Mouse (Mus musculus) lung, adult 2 months (tissue): ENCODE results near the gene Slc35d3. TPM values are rescaled to one million over a fixed set of nuclear protein-coding genes. Genes with fewer than 3 reads are reported as not detected.

Source experiments
- DNase-seq: peaks from one replicate; pipeline ENCODE4 v3.0.0; 2022
- H3K4me1 ChIP-seq: fragments of 200-500 bp; 2 replicates; pipeline ENCODE4 v1.6.1; 2011; ENCODE audit warnings: low read length; ENCODE audit not compliant: control insufficient read depth, insufficient read depth
- H3K4me3 ChIP-seq: fragments of 200-500 bp; replicated peaks from 2 replicates; pipeline ENCODE3; 2011; ENCODE audit warnings: low read depth, mild to moderate bottlenecking, control low read depth, low read length; ENCODE audit errors: extremely low read depth
- CTCF ChIP-seq: fragments of 200-500 bp; IDR thresholded peaks from 2 replicates; pipeline ENCODE4 v1.5.1; 2011; ENCODE audit warnings: mild to moderate bottlenecking, low read length, control low read depth; ENCODE audit not compliant: insufficient read depth
- POLR2A ChIP-seq: fragments of 200-500 bp; IDR thresholded peaks from 2 replicates; pipeline ENCODE4 v1.6.1; 2011; ENCODE audit warnings: low read depth, mild to moderate bottlenecking, control low read depth, low read length, borderline replicate concordance; ENCODE audit errors: extremely low read depth
- WGBS: fragments of 180-500 bp; shearing (Covaris S2); methylation state at CpG from one replicate; pipeline ENCODE4 v1.1.7; 2018; 5-methylcytosine and 5-hydroxymethylcytosine counted together
- polyA plus RNA-seq: library from polyadenylated mRNA; depleted of rRNA; stranded (reverse); fragments of >200 nt; gene quantifications from 2 replicates; pipeline ENCODE4 v1.2.3, GENCODE M21; 2012

Gene Slc35d3
- polyA plus RNA-seq, 1 experiment, result 0.95 TPM

DNA sequence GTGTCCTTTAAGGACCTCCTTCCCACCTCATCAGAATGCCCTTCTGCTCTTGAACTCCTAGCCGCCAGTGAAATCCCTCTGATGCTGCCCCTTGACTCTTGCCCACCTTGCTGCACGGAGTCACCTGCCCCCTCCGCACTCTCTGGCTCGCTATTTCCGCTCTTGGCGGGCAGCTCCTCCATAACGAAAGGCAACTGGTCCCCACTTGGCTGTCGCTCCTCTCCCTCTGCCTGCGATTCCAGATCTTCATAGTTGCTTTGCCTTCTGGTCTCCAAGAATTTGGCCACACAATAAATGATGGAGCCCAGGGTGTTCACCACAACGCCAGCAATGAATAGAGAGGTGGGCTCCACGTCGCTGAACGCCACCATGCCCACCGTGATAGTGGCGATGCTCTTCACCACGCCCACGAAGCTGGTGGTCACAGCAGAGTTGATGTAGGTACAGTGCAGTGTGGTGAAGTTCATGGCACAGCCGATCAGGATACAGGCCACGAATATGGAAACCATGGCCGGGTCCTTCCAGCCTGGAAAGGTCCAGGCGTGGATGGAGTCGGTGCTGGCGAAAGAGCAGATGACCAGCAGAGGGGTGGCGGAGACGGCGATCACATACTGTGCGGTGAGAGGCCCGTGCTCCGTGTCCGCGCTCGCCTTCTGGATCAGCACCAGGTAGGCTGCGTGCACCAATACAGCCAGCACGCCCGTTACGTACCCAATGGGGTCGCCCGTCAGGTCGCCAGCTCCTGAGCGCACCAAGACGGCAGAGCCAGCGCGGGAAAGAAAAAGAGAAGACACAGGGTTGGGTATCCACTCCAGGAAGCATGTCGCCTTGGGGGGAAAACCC lies 2.1 kb downstream of the Slc35d3 start:
- no peak for TF ChIP-seq POLR2A
- no peak for TF ChIP-seq CTCF
- peaks cover 14% of the 10 kb centered on the region for H3K4me1 ChIP-seq
- H3K4me3 ChIP-seq, result no peak overlapping the region
- WGBS, result 16% methylated on average over 44 of the region's 44 CpGs
- DNase-seq, result no peak

DNA sequence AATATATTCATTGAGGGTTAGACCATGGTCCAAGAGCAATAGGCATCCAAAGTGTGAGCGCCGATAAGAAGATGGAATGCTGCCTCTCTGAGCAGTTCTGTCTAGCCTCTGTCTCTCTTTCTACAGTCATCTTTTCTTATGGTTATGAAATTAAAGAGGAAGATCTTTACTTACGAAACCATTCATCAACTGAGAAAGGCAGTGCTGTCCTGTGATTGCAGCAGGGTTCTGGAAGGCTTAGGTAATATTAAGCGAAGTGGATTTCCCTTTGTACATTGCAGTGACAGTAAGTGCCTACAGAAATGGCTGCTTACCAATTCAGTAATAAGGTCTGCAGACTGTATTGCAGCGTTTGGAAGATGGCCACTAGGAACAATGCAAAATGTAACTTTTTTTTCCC lies 11.4 kb downstream of the Slc35d3 start:
- H3K4me3 ChIP-seq, result no peak overlapping the region
- no peaks in the 10 kb centered on the region for H3K4me1 ChIP-seq
- DNase-seq, result no peak
- 83% methylated on average over 5 of the region's 5 CpGs for WGBS
- TF ChIP-seq CTCF, result no peak
- no peak for TF ChIP-seq POLR2A

GRCm38 (mm10) chr10:19835887-19836710 lies 15.2 kb downstream of the Slc35d3 start:
- no peaks in the 10 kb centered on the region for H3K4me1 ChIP-seq
- DNase-seq, result no peak
- WGBS, result 83% methylated on average over 8 of the region's 8 CpGs
- no peak overlapping the region for H3K4me3 ChIP-seq
- TF ChIP-seq CTCF (no peak), POLR2A (no peak)

DNA sequence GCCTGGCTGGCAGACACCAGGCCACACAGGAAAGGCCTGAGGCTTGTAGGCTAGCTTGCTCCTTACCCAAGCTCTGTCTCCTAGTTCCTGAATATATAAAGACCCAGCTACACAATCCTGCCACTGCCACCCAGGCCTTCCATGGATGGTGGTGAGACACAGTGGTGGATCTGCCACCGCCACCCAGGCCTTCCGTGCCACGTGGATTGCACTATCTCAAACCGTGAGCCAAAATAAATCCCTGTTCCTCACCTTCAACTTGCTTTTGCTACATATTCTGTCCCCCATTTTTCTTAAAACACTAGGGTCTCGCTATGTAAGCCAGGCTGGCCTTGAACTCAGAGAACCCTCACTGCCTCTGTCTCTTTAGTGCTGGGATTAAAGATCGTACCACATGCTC lies 17.0 kb downstream of the Slc35d3 start:
- WGBS, result 95% methylated on average over 6 of the region's 6 CpGs
- DNase-seq, result no peak
- TF ChIP-seq CTCF (no peak), POLR2A (no peak)
- Histone ChIP-seq H3K4me1 (no peaks in the 10 kb centered on the region), H3K4me3 (no peak overlapping the region)

- Histone ChIP-seq H3K4me3 (no peak overlapping the region), H3K4me1 (no peaks in the 10 kb centered on the region)
- WGBS, result 68% methylated on average over 5 of the region's 5 CpGs
- TF ChIP-seq CTCF, result no peak
- no peak for TF ChIP-seq POLR2A
- no peak for DNase-seq
These were observed 20.0 kb downstream of the Slc35d3 start for GRCm38 (mm10) chr10:19831072-19831849.

DNA sequence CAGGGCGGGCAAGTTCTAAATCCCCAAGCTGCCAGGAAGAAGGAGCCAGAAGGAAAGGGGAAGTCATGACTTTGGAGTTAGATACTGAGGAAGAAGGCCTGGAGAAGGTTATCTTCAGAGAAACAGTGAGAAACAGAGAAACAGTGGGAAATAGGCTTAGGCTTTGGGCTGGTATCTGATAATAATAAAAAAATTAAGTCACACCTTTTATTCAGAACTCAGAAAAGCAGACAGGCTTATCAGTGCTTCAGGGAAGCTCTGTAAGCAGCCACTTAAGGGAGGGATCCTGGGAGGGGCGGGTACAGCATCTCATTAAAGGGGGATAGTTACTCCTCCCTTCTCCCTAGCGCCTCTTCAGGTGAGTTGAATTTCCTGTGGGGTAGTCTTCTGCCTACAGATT lies 30.3 kb downstream of the Slc35d3 start:
- 64% methylated on average over 3 of the region's 3 CpGs for WGBS
- no peak overlapping the region for H3K4me3 ChIP-seq
- DNase-seq, result no peak
- H3K4me1 ChIP-seq, result no peaks in the 10 kb centered on the region
- no peak for TF ChIP-seq CTCF
- no peak for TF ChIP-seq POLR2A

DNA sequence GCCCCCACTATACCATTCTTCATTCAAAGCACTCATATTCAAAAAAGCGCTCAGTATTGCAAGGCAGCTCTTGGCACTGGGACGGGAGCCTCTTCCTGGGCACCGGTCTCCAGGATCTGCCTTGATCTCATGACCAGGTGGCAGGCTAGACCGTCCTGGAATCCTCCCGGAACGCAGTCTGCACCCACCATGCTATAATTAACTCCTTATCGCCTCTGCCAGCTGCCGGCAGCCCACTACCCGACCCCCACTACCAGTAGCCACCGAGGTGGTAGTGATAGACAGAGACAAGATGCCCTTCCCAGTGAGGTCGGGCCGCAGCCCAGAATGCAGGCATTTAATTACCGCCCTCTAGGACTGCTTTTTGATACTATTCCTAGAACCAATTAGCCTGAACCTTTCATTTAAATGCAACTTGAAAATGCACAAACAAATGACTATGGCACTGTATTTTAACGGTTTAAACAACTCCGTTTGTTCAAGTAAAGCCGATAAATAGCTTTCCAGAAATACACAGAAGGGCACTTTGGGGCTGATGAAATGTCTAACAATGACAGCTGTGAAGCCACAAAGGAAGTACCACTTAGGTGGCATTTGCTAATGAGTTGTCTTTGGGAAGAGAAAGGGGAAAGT lies 32.4 kb downstream of the Slc35d3 start:
- 48% methylated on average over 16 of the region's 16 CpGs for WGBS
- no peak for TF ChIP-seq CTCF
- no peak for TF ChIP-seq POLR2A
- Histone ChIP-seq H3K4me3 (no peak overlapping the region), H3K4me1 (no peaks in the 10 kb centered on the region)
- no peak for DNase-seq

GRCm38 (mm10) chr10:19815371-19815770 lies 35.9 kb downstream of the Slc35d3 start:
- Histone ChIP-seq H3K4me1 (no peaks in the 10 kb centered on the region), H3K4me3 (no peak overlapping the region)
- WGBS, result 36% methylated on average over 8 of the region's 8 CpGs
- no peak for DNase-seq
- TF ChIP-seq CTCF (no peak), POLR2A (no peak)

DNA sequence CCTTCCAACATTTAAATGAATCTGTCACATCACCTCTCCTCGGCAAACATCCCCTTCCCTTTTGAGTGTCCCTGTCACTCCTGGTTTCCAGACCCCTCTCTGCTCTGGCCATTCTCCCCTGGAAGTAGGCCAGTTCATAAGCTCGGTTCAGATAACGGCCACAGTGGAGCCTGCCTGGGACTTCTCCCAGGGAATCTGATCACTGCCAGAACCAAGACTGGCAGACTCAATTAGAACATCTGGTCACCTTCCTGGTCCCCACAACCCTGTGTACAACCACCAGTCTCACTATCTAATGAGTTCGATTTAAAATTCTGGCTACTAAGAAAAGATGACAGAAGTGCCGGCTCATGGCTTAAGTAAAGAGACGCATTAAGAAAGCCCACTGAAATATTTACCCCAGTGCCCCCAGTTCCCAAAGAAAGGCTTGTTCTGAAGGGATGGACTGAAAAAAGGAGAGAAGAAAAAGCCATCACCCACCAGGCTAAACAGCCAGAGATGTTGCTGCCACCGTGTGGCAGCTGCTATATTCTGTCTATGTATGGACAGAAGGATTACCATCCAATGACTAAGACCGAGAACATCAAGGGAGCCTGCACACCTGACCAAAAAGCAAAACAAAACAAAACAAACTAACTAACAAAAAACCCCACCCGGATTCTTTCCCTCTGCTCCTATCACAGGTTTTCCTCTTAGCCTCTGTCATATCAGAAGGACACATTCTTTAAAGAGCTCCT lies 39.7 kb downstream of the Slc35d3 start:
- WGBS, result 51% methylated on average over 9 of the region's 9 CpGs
- H3K4me3 ChIP-seq, result no peak overlapping the region
- H3K4me1 ChIP-seq, result no peaks in the 10 kb centered on the region
- no peak for DNase-seq
- TF ChIP-seq CTCF, result no peak
- TF ChIP-seq POLR2A, result no peak
